Mouse (Mus musculus) liver, adult 2 months (tissue): ENCODE data around the gene Mindy4. TPM values are rescaled to one million over a fixed set of nuclear protein-coding genes. Genes with fewer than 3 reads are reported as not detected.
"Not testable (repeated sequence)": the region's sequence is repeated elsewhere in the genome, so short reads cannot be mapped to it uniquely, and the experiment has no call there.

Experiments used
- DNase-seq: peaks from one replicate; pipeline ENCODE4 v3.0.0-alpha.2; 2011; ENCODE audit warnings: low read depth, low spot score; ENCODE audit errors: extremely low read depth
- H3K27ac ChIP-seq: fragments of 200-500 bp; replicated peaks from 2 replicates; pipeline ENCODE4 v1.5.1; 2012; ENCODE audit warnings: low read depth, mild to moderate bottlenecking, control low read depth, inconsistent platforms, low read length; ENCODE audit not compliant: insufficient read depth
- H3K27me3 ChIP-seq: fragments of 200-500 bp; 2 replicates; pipeline ENCODE4 v1.6.1; 2012; ENCODE audit warnings: mild to moderate bottlenecking, moderate library complexity, low read length, inconsistent platforms; ENCODE audit not compliant: control insufficient read depth, insufficient read depth
- H3K36me3 ChIP-seq: fragments of 200-500 bp; 2 replicates; pipeline ENCODE4 v1.6.1; 2012; ENCODE audit warnings: low read length, inconsistent platforms; ENCODE audit not compliant: control insufficient read depth, insufficient read depth
- H3K4me1 ChIP-seq: fragments of 200-500 bp; 2 replicates; pipeline ENCODE4 v1.6.1; 2011; ENCODE audit warnings: low read length; ENCODE audit not compliant: control insufficient read depth, insufficient read depth
- H3K4me3 ChIP-seq: fragments of 200-500 bp; 2 replicates; pipeline ENCODE4 v1.5.1; 2011; ENCODE audit warnings: low read depth, mild to moderate bottlenecking, control low read depth, low read length, moderate library complexity; ENCODE audit not compliant: insufficient read depth
- H3K79me2 ChIP-seq: fragments of 200-500 bp; 2 replicates; pipeline ENCODE4 v1.6.1; 2012; ENCODE audit warnings: inconsistent platforms, mild to moderate bottlenecking, low read length, moderate library complexity; ENCODE audit not compliant: control insufficient read depth, insufficient read depth
- H3K9ac ChIP-seq: fragments of 200-500 bp; 2 replicates; pipeline ENCODE4 v1.6.1; 2012; ENCODE audit warnings: low read depth, mild to moderate bottlenecking, control low read depth, inconsistent platforms, low read length
- CTCF ChIP-seq: fragments of 200-500 bp; IDR thresholded peaks from 2 replicates; pipeline ENCODE4 v1.5.1; 2011; ENCODE audit warnings: low read depth, low read length, control low read depth
- POLR2A ChIP-seq: fragments of 200-500 bp; IDR thresholded peaks from 2 replicates; pipeline ENCODE4 v1.6.1; 2011; ENCODE audit warnings: low read length, control low read depth; ENCODE audit not compliant: insufficient read depth; ENCODE audit errors: extremely low read depth
- WGBS: fragments of 180-500 bp; shearing (Covaris S2); methylation state at CpG from one replicate; pipeline ENCODE4 v1.1.7; 2018; 5-methylcytosine and 5-hydroxymethylcytosine counted together
- polyA plus RNA-seq: library from polyadenylated mRNA; depleted of rRNA; stranded (reverse); fragments of >200 nt; gene quantifications from 2 replicates; pipeline ENCODE4 v1.2.3, GENCODE M21; 2012
- total RNA-seq: library from RNA; depleted of rRNA; stranded (reverse); fragments of >200 nt; gene quantifications from 2 replicates; pipeline ENCODE4 v1.2.3, GENCODE M21; 2014

Mindy4 gene
- total and polyA plus RNA-seq, 2 experiments: 4.1 to 4.3 TPM

GRCm38 (mm10) chr6:55175892-55176291 is 27.3 kb upstream of the Mindy4 start:
- Histone ChIP-seq H3K27ac (peak overlapping the region; percentile 78), H3K36me3 (peaks cover 4% of the 10 kb centered on the region), H3K4me1 (peaks cover 22% of the 10 kb centered on the region), H3K27me3 (no peaks in the 10 kb centered on the region), H3K9ac (peak overlapping the region; percentile 19), H3K79me2 (no peaks in the 10 kb centered on the region), H3K4me3 (no peak overlapping the region)
- TF ChIP-seq POLR2A: no peak
- no peak for TF ChIP-seq CTCF
- DNase-seq: peak; percentile 98
- WGBS: 10% methylated on average over 5 of the region's 5 CpGs

- Histone ChIP-seq H3K36me3 (no peaks in the 10 kb centered on the region), H3K4me1 (peaks cover 28% of the 10 kb centered on the region), H3K4me3 (no peak overlapping the region), H3K79me2 (no peaks in the 10 kb centered on the region), H3K27ac (peak overlapping the region; percentile 78), H3K9ac (no peak overlapping the region), H3K27me3 (no peaks in the 10 kb centered on the region)
- no peak for TF ChIP-seq POLR2A
- peak; percentile 38 for TF ChIP-seq CTCF
- WGBS: 55% methylated on average over 12 of the region's 12 CpGs
- DNase-seq: peak; percentile 42
Measured at GRCm38 (mm10) chr6:55177060-55177732, 26.0 kb upstream of the Mindy4 start.

GRCm38 (mm10) chr6:55179560-55179959 is 23.6 kb upstream of the Mindy4 start:
- Histone ChIP-seq H3K4me1 (peaks cover 33% of the 10 kb centered on the region), H3K36me3 (no peaks in the 10 kb centered on the region), H3K9ac (no peak overlapping the region), H3K27ac (peak overlapping the region; percentile 5), H3K4me3 (no peak overlapping the region), H3K27me3 (no peaks in the 10 kb centered on the region), H3K79me2 (no peaks in the 10 kb centered on the region)
- DNase-seq: peak; percentile 80
- WGBS: 45% methylated on average over 7 of the region's 7 CpGs
- TF ChIP-seq CTCF: no peak
- TF ChIP-seq POLR2A: no peak

GRCm38 (mm10) chr6:55182655-55183430 is 20.3 kb upstream of the Mindy4 start:
- Histone ChIP-seq H3K4me1 (peaks cover 20% of the 10 kb centered on the region), H3K27me3 (no peaks in the 10 kb centered on the region), H3K9ac (no peak overlapping the region), H3K4me3 (no peak overlapping the region), H3K79me2 (no peaks in the 10 kb centered on the region), H3K27ac (peak overlapping the region; percentile 99), H3K36me3 (no peaks in the 10 kb centered on the region)
- DNase-seq: peak; percentile 96
- 29% methylated on average over 1 of the region's 1 CpGs for WGBS
- no peak for TF ChIP-seq CTCF
- TF ChIP-seq POLR2A: no peak

GRCm38 (mm10) chr6:55187827-55188226 is 15.4 kb upstream of the Mindy4 start:
- H3K4me3 ChIP-seq, H3K27ac ChIP-seq, H3K36me3 ChIP-seq, H3K27me3 ChIP-seq, H3K79me2 ChIP-seq, H3K9ac ChIP-seq: not testable (repeated sequence)
- H3K4me1 ChIP-seq: peaks cover 23% of the 10 kb centered on the region
- peak; percentile 83 for DNase-seq
- 74% methylated on average over 17 of the region's 17 CpGs for WGBS

GRCm38 (mm10) chr6:55189406-55189805 is 13.8 kb upstream of the Mindy4 start:
- H3K4me1 ChIP-seq: peaks cover 18% of the 10 kb centered on the region
- no peaks in the 10 kb centered on the region for H3K36me3 ChIP-seq
- peak; percentile 84 for DNase-seq
- TF ChIP-seq CTCF (no peak), POLR2A (no peak)
- H3K79me2 ChIP-seq: no peaks in the 10 kb centered on the region
- H3K27me3 ChIP-seq: no peaks in the 10 kb centered on the region
- no peak overlapping the region for H3K4me3 ChIP-seq
- peak overlapping the region; percentile 80 for H3K27ac ChIP-seq
- H3K9ac ChIP-seq: no peak overlapping the region
